Mouse (Mus musculus) intestine, embryonic 16.5 days (tissue): ENCODE measurements at regions not wholly inside any gene's neighbourhood (a gene's known extent, or its start where the extent isn't known, plus 50 kb on each side); places are given as distances from the start of the nearest gene placed in this dataset.

ENCODE experiments used
- ATAC-seq: fragments of 200-750 bp; cut with Nextera tagmentation; 2 replicates; pipeline ENCODE4 v1.8.0; 2017; ENCODE audit warnings: moderate TSS enrichment, moderate library complexity
- H3K27ac ChIP-seq: fragments of 300-500 bp; sonication (generic); 2 replicates; pipeline ENCODE4 v1.5.1; 2014; ENCODE audit warnings: mild to moderate bottlenecking, low read length
- H3K27me3 ChIP-seq: fragments of 300-500 bp; sonication (generic); replicated peaks from 2 replicates; pipeline ENCODE4 v1.6.1; 2014; ENCODE audit warnings: low read length, control low read depth, mixed read lengths; ENCODE audit not compliant: control insufficient read depth, insufficient read depth
- H3K36me3 ChIP-seq: fragments of 300-500 bp; sonication (generic); 2 replicates; pipeline ENCODE4 v1.6.1; 2014; ENCODE audit warnings: low read length, control low read depth; ENCODE audit not compliant: control insufficient read depth, insufficient read depth
- H3K4me1 ChIP-seq: fragments of 300-500 bp; sonication (generic); 2 replicates; pipeline ENCODE4 v1.6.1; 2014; ENCODE audit warnings: low read length, control low read depth, mixed read lengths; ENCODE audit not compliant: control insufficient read depth, insufficient read depth
- H3K4me2 ChIP-seq: fragments of 300-500 bp; sonication (generic); 2 replicates; pipeline ENCODE4 v1.6.1; 2014; ENCODE audit warnings: low read depth, low read length, control low read depth
- H3K4me3 ChIP-seq: fragments of 300-500 bp; sonication (generic); 2 replicates; pipeline ENCODE4 v1.5.1; 2014; ENCODE audit warnings: mild to moderate bottlenecking, low read length
- H3K9ac ChIP-seq: fragments of 300-500 bp; sonication (generic); 2 replicates; pipeline ENCODE4 v1.6.1; 2014; ENCODE audit warnings: low read depth, low read length
- H3K9me3 ChIP-seq: fragments of 300-500 bp; sonication (generic); 2 replicates; pipeline ENCODE4 v1.6.1; 2016; ENCODE audit warnings: low read length, control low read depth; ENCODE audit not compliant: control insufficient read depth
- WGBS: fragments of 180-500 bp; shearing (Covaris S2); extraction: QIAGEN DNeasy Blood & Tissue Kit; methylation state at CpG from one replicate; pipeline ENCODE4 v1.1.7; 2014; 5-methylcytosine and 5-hydroxymethylcytosine counted together

GRCm38 (mm10) chr4:73542331-73542730 lies 65.3 kb upstream of the Gm11238 start:
- H3K4me3 ChIP-seq = no peak overlapping the region
- WGBS = 83% methylated on average over 5 of the region's 5 CpGs

DNA sequence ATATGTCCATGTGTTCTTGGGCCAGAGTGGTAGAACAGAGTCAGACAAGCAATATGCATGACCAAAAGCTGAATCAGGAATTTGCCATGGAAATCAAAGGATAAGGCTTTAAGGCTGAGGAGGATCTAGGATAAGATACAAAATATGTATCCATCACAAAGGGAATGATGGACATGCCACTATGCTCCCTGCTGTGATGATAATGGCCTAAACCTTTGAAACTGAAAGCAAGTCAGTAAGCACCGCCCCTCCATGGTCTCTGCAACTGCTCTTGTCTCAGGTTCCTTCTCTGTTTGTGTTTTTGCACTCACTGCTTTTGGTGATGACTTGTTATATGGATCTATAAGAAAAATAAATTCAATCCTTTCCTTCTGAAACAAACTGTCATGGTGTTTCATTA lies 76.1 kb upstream of the Gm11238 start:
- WGBS = 71% methylated on average over 1 of the region's 1 CpGs
- H3K4me2 ChIP-seq = no peak overlapping the region
- no peaks in the 10 kb centered on the region for H3K9me3 ChIP-seq
- H3K27ac ChIP-seq = no peak overlapping the region
- ATAC-seq = no peak
- no peak overlapping the region for H3K4me3 ChIP-seq
- no peaks in the 10 kb centered on the region for H3K27me3 ChIP-seq
- H3K36me3 ChIP-seq = no peaks in the 10 kb centered on the region
- H3K4me1 ChIP-seq = no peaks in the 10 kb centered on the region
- H3K9ac ChIP-seq = no peak overlapping the region

More at GRCm38 (mm10) chr4:73542331-73542730, 65.3 kb upstream of the Gm11238 start:
- no peaks in the 10 kb centered on the region for H3K36me3 ChIP-seq
- H3K9ac ChIP-seq = no peak overlapping the region
- ATAC-seq = no peak
- H3K27ac ChIP-seq = no peak overlapping the region
- H3K4me1 ChIP-seq = no peaks in the 10 kb centered on the region
- H3K9me3 ChIP-seq = 0 out of 2 replicates have a peak, but pooled peaks cover 3% of the 10 kb centered on the region
- H3K4me2 ChIP-seq = no peak overlapping the region
- no peaks in the 10 kb centered on the region for H3K27me3 ChIP-seq

DNA sequence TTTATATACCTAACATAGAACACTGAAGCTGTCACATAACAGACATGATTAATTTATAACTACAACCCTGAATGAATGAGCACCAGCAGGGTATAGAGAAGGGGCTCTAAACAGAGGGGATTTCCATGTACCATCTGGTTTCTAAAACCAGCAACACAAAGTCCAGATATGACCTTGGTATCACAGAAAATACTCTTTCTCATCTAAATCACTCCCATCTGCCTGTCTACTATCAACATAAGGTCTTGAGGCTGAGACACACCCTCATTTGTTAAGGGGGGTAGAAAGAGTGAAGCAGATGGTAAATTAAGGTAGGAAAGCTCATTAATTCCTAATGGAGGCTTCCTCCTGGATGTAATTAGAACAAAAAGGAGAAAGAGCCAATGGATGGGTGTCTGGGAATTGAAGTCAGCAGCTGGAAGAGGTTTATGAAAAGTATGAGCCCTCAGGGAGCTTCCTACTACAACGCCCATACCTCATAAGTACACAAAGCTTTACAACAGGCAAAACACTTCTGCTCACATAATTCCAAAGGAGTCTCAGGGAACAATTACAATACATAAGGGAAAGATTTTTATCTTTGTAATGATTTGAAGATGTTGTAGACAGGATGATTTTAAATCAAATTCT lies 83.0 kb upstream of the Gm11238 start:
- Histone ChIP-seq H3K36me3 (no peaks in the 10 kb centered on the region), H3K4me3 (no peak overlapping the region), H3K4me1 (no peaks in the 10 kb centered on the region), H3K9me3 (no peaks in the 10 kb centered on the region; the same call in 1 of the 2 replicates), H3K9ac (no peak overlapping the region), H3K4me2 (no peak overlapping the region), H3K27ac (no peak overlapping the region), H3K27me3 (no peaks in the 10 kb centered on the region)
- 78% methylated on average over 1 of the region's 1 CpGs for WGBS
- no peak for ATAC-seq

- H3K27me3 ChIP-seq = no peaks in the 10 kb centered on the region
- H3K36me3 ChIP-seq = no peaks in the 10 kb centered on the region
- no peak overlapping the region for H3K27ac ChIP-seq
- H3K9me3 ChIP-seq = no peaks in the 10 kb centered on the region
- no peak overlapping the region for H3K4me2 ChIP-seq
- no peak overlapping the region for H3K4me3 ChIP-seq
- peak; percentile 92 for ATAC-seq
- no peaks in the 10 kb centered on the region for H3K4me1 ChIP-seq
- no peak overlapping the region for H3K9ac ChIP-seq
Measured at GRCm38 (mm10) chr4:73518742-73519384, 88.8 kb upstream of the Gm11238 start.

DNA sequence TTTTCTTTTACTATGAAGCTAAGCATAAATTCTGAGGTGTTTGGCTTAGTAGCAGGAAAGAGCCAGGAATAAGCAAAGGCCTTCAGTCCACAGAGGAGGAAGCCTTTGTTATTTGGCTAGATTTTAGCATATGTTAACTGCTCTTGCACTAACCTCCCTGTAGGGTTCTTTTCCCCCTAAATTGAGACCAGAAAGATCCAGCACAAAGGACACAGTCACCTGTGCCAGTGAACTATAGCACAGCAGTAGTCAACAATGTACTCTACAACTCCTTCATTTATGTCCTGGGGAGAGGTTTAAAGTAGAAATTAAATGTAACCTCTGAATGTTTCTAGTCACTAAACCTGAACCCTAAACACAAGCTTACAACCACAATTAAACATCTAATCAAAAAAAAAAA lies 90.1 kb upstream of the Gm11238 start:
- no peak overlapping the region for H3K4me3 ChIP-seq
- no peaks in the 10 kb centered on the region for H3K4me1 ChIP-seq
- H3K9me3 ChIP-seq = no peaks in the 10 kb centered on the region
- no peak overlapping the region for H3K9ac ChIP-seq
- no peaks in the 10 kb centered on the region for H3K27me3 ChIP-seq
- H3K4me2 ChIP-seq = no peak overlapping the region
- no peak for ATAC-seq
- H3K36me3 ChIP-seq = no peaks in the 10 kb centered on the region
- H3K27ac ChIP-seq = no peak overlapping the region

DNA sequence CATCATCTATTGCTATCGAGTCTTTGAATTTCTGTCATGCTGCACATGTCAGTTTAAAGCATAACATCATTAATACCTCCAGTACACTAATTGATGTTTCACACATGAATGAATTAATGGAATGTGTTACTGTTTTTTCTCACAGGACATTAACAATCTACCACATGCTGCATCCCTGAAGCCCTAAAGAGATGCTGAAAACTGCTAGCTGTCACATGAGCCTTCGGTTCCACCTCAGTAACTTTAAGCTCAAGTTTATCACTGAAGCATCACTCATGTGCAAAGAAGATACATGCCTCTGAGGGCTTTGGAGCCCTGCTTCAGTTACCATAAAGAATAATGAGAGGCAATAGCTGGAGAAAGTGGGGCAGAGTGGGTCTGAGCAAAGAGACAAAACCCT lies 91.0 kb upstream of the Gm11238 start:
- Histone ChIP-seq H3K36me3 (no peaks in the 10 kb centered on the region), H3K9ac (no peak overlapping the region), H3K9me3 (no peaks in the 10 kb centered on the region), H3K4me3 (no peak overlapping the region), H3K4me2 (no peak overlapping the region), H3K27ac (no peak overlapping the region), H3K27me3 (no peaks in the 10 kb centered on the region), H3K4me1 (no peaks in the 10 kb centered on the region)
- 64% methylated on average over 2 of the region's 2 CpGs for WGBS
- ATAC-seq = no peak

DNA sequence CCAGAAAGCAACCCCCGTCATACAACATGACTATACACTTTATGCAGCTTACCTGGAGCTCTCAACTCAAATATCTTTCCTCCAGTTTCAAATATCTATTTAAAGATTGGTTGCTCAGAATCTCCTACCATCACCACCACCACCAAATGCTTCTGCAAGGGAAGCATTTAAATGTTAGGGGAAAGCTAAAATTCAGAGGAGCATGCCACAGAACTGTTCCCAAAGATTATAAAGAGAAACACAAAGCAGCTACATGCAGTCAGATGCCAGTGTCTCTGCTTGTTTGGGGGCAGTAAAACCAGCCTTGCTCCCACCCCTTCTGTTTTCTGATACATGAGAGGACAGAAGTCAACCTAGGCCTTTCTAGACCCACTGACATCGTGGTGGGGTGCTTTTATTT lies 100.8 kb upstream of the Gm11238 start:
- no peaks in the 10 kb centered on the region for H3K9me3 ChIP-seq
- H3K9ac ChIP-seq = no peak overlapping the region
- H3K4me2 ChIP-seq = no peak overlapping the region
- no peaks in the 10 kb centered on the region for H3K36me3 ChIP-seq
- H3K27me3 ChIP-seq = no peaks in the 10 kb centered on the region
- no peak overlapping the region for H3K4me3 ChIP-seq
- ATAC-seq = no peak
- 86% methylated on average over 2 of the region's 2 CpGs for WGBS
- no peaks in the 10 kb centered on the region for H3K4me1 ChIP-seq
- no peak overlapping the region for H3K27ac ChIP-seq

- no peak overlapping the region for H3K27ac ChIP-seq
- no peak overlapping the region for H3K4me3 ChIP-seq
- H3K4me2 ChIP-seq = no peak overlapping the region
- no peaks in the 10 kb centered on the region for H3K27me3 ChIP-seq
- no peaks in the 10 kb centered on the region for H3K4me1 ChIP-seq
- no peak for ATAC-seq
- H3K9ac ChIP-seq = no peak overlapping the region
- no peaks in the 10 kb centered on the region for H3K36me3 ChIP-seq
- WGBS = 35% methylated on average over 2 of the region's 2 CpGs
- H3K9me3 ChIP-seq = no peaks in the 10 kb centered on the region
Measured at GRCm38 (mm10) chr4:73489199-73489598, 84.3 kb upstream of the Gm11487 start.

DNA sequence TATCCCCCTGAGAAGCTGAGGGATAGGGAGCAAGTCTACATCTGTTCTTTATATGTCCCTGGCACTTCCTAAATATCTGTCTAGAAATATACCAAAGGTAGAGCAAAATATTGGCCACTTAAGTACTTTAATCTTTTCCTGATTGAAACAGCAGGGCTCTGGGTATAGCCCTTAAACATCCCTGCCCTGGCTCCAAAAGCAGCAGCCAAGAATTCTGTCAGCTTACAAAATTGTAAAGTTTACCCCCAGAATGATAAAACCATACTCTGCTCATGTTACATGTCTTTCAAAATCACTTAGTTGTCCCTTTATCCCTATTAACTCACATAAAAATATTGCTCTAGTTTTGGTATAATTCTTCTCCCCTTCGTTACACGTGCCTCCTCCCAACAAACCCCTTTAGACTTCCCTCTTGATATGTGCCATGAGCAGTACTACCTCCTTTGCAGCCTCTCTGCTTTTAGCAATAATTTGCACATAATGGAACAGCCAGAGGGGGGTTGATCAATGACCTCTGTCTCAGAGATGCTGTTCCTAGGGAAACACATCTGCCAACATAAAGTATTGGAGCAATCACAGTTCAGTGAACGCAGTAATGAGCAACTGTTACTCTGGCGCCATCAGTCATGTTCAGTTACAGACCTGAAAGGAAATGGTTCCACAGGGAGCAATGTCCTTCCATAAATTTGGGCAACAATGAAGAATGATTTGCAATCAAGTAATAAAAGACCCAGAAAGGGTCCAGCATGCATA lies 83.6 kb upstream of the Gm11487 start:
- H3K9me3 ChIP-seq = no peaks in the 10 kb centered on the region
- ATAC-seq = no peak
- no peak overlapping the region for H3K4me2 ChIP-seq
- no peaks in the 10 kb centered on the region for H3K27me3 ChIP-seq
- no peak overlapping the region for H3K4me3 ChIP-seq
- no peak overlapping the region for H3K9ac ChIP-seq
- WGBS = 56% methylated on average over 4 of the region's 4 CpGs
- H3K36me3 ChIP-seq = no peaks in the 10 kb centered on the region
- H3K4me1 ChIP-seq = no peaks in the 10 kb centered on the region
- no peak overlapping the region for H3K27ac ChIP-seq
